Mouse (Mus musculus): ENCODE results near the gene Trir.

Trir gene

DNA sequence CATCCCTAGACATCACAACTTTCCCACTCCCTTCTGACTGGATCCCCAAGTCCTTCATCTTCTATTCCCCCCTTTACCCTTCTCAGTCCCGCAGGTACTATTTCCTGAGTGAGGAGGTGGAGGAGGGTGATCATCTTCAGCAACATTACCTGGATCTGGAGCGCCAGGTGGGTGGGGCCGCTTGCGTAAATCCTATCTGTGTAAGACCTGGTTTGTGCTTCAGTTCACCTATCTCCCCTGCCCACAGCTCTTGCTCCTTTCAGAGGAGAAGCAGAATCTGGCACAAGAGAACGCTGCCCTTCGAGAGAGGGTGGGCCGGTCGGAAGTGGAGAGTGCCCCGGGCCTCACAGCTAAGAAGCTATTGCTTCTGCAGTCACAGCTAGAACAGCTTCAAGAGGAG lies 32.2 kb upstream of the Trir start:
- DNase-seq (ENCODE audit: low read depth, low spot score) = no peak

- DNase-seq (ENCODE audit: low read depth, low spot score) = no peak
These were observed 30.9 kb upstream of the Trir start for GRCm38 (mm10) chr8:84995680-84996079.

GRCm38 (mm10) chr8:84996978-84997377 lies 29.6 kb upstream of the Trir start:
- no peak for DNase-seq (ENCODE audit: low read depth, low spot score)

GRCm38 (mm10) chr8:84997649-84998295 lies 28.9 kb upstream of the Trir start:
- DNase-seq (ENCODE audit: low read depth, low spot score) = peak; percentile 83

GRCm38 (mm10) chr8:85007686-85008085 lies 18.9 kb upstream of the Trir start:
- no peak for DNase-seq (ENCODE audit: low read depth, low spot score)

- DNase-seq (ENCODE audit: low read depth, low spot score) = no peak
These were observed 15.4 kb upstream of the Trir start for GRCm38 (mm10) chr8:85011242-85011641.

- no peak for DNase-seq (ENCODE audit: low read depth, low spot score)
These were observed 13.3 kb upstream of the Trir start for GRCm38 (mm10) chr8:85013230-85013840.

DNA sequence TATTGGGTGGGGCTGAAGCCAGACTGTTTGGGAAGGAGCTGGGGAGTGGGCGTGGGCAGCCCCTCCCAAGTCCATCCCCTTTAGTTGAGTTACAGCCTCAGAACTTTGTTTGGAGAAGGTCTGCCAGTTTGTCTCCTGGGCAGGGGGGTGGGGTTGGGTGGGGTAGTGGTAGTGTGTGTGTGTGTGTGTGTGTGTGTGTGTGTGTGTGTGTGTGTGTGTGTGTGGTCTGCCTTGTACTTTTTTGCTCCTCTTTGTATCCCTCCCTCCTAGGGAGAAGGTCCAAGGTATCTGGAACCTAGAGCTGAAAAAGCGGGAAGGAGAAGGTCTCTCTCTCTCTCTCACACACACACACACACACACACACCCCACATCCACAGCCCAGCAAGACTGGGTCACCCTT lies 12.2 kb upstream of the Trir start, which contains the start of gene Best2:
TSS of gene Best2 (minus strand) at position 101 of the 400 bp plus-strand sequence.
- no peak for DNase-seq (ENCODE audit: low read depth, low spot score)

DNA sequence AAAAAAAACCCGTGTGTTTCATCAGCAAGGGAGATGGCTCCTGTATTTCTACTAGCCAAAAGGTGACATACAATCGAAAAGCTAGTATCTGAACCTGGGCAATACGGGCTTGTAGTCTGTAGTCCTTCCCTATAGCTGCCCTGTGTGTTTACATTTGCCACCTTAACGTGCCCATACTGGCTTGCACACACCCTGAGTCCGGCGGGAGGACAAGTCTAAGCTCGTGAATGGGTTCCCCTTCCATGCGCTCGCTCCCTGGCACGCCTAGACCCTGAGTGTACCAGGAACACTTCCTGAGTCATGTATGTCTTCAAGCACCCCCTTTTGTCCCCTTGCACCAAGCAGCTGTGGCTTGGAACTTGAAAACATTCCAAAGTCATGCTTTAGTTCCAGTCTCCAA lies 9.9 kb upstream of the Trir start:
- no peak for DNase-seq (ENCODE audit: low read depth, low spot score)

DNA sequence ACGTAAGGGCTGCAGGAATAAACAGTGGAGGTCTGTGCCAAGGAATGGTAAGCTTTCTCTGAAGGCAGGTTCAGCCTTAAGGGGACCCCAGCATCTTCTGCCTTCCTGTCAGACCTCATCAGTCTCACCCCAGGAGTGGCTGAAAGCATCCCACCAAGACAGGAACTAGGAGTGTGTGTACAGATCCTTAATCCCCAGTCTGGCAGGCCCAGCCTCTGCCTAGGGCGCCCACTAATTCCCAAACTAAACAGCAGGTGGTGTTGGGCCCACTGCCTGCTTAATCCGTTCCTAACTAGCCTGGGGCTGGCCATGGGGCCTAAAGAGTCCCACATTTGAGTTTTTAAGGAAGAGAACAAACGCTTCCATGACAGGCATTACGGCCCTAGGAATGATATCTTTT lies 9.4 kb upstream of the Trir start:
- DNase-seq (ENCODE audit: low read depth, low spot score) = no peak

GRCm38 (mm10) chr8:85021514-85022055 lies 5.0 kb upstream of the Trir start:
- no peak for DNase-seq (ENCODE audit: low read depth, low spot score)

DNA sequence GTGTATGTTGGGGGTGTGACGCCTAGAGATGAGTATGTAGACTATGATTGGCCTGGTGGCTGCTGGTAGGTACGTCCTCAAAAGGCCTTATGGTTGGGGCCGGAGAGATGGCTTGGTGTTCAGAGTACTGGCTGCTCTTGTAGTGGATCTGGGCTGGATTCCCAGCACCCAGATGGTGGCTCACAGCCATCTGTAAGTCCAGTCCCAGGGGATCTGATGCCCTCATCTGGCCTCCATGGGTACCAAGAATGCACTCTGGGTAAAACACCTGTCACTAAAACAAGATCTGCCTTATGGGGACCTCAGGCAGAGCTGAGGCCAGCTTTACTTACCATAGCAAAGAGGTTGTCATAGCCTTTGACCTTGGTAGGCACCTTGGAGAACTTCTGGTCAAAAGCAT lies 2.8 kb upstream of the Trir start:
- DNase-seq (ENCODE audit: low read depth, low spot score) = no peak

DNA sequence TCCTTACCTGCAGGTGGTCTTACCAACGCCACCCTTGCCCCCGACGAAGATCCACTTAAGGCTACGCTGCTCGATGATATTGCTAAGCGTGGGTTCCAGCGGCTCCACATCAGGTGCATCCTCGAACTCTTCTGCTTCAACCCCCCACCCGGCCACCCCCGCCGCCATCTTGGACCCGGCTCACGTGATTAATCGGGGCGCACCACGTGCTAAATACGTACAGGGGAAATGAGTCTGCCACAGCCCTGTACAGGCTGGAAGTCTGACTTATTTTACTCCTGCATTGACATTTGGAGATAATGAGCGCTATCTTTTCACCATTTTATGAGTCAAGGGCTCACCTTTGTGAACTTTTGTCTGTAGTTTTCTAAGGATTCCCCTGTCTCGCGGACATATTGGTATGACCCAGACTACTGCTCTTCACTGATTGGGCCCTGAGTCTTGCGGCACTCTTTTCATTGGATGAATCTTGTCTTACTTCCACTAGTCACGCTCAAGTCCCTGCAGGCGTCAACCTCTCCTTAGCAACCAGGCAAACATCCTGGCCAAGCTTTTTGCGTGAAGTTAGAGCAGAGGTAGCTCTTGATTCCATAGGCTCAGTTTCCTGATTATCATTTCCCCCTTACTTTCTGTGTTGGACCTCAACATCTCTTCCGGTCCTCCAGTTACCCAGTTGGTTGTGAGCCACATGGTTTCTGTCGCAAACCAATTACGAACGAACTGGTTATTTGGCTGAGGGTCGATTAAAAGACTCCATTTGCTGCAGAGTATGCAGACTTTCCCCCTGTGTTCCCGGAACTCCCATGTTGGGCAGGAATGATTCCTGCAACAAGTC lies 1.3 kb upstream of the Trir start, which contains the start of gene Asna1:
TSS of gene Asna1 (minus strand) at position 184 of the 835 bp plus-strand sequence.
- DNase-seq (ENCODE audit: low read depth, low spot score) = peak; percentile 94

GRCm38 (mm10) chr8:85027516-85027855 lies 863 bp downstream of the Trir start:
- no peak for DNase-seq (ENCODE audit: low read depth, low spot score)

GRCm38 (mm10) chr8:85027922-85028321 lies 1.3 kb downstream of the Trir start:
- DNase-seq (ENCODE audit: low read depth, low spot score) = no peak

DNA sequence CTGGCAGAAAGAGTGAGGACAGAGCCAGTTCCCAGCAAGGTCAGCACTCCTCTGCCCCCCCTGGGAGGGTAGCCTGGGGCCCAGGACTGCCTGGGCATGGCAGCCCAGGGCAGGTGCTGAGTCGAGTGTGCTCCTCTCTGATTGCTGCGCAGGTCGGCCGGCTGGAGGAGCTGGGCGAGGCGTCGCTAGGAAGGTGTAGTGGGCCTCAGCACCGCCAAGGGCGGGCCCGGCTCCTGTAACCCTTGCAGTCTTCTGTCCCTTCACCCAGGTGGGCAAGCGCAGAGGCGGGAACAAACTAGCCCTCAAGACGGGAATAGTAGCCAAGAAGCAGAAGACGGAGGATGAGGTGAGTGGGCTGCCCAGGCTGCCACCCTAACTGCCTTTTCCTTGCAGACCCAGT lies 2.6 kb downstream of the Trir start:
- DNase-seq (ENCODE audit: low read depth, low spot score) = no peak

GRCm38 (mm10) chr8:85032622-85033311 lies 6.1 kb downstream of the Trir start:
- DNase-seq (ENCODE audit: low read depth, low spot score) = no peak

GRCm38 (mm10) chr8:85033867-85034266 lies 7.2 kb downstream of the Trir start:
- no peak for DNase-seq (ENCODE audit: low read depth, low spot score)

GRCm38 (mm10) chr8:85034764-85035163 lies 8.1 kb downstream of the Trir start:
- DNase-seq (ENCODE audit: low read depth, low spot score) = peak; percentile 85

DNA sequence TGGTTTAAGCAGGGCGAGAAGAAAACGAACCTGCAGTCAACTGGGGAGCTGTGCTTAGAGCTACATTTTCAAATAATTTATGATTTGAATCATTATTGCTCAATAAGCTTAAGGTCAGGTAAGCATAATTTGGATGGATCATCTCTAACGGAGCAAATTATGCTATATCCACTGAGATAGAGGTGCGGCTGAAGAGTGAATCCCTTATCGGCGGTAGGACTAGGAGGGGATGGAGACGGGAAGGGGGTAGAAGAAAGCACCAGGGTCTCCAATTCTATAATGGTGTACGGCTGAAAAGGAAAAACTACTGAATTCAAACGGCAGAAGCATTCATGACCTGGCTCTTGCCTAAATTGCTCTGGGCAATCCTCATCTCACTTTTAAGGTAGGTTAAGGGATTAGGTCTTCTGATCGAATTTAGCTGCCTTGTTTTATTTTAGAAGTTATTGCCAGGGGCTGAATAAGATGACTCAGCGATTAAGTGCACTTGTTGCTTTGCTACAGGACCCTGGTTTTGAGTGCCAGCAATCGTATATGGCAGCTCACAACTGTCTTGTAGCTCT lies 8.6 kb downstream of the Trir start:
- no peak for DNase-seq (ENCODE audit: low read depth, low spot score)

DNA sequence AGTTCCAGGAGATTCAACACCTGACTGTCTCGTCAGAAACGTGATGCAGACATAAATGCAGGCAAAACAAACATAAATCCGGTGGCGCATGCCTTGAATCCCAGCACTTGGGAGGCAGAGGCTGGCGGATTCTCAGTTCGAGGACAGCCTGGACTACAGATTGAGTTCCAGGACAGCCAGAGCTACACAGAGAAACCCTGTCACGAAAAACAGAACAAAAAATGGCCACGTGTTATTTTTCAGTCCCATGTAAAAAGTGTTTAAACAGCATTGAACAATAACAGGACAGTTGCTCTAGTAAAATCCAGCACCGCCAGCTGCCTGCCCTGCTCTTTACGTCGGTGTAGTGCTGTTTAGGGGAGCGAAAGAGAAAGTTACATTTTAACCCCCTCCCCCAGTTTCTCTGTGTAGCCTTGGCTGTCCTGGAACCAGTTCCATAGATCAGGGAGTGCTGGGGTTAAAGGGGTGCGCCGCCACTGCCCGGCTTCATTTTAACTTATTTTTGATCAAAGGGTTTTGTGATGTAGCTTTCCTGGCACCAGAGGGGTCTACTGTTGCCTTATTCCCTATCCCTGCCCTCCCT lies 9.2 kb downstream of the Trir start:
- no peak for DNase-seq (ENCODE audit: low read depth, low spot score)
